Mouse (Mus musculus): Measurements from ENCODE around the gene Plvap. TPM values are rescaled to one million over a fixed set of nuclear protein-coding genes. Genes with fewer than 3 reads are reported as not detected.

Plvap gene
- polyA plus RNA-seq, 1 experiment from 2014 or later = 63.7 TPM

Other genes starting within 250 kb of the Plvap start
- 21.6 and 25.3 TPM in 2 replicates for gene Myo9b, start 239.0 kb downstream of the Plvap start, polyA plus RNA-seq (2014; fragmentation: Nextera tagmentation; extraction: Ambion mirVana)
- 47.9 and 60.1 TPM in 2 replicates for gene Haus8, start 238.8 kb downstream of the Plvap start, polyA plus RNA-seq (2014; fragmentation: Nextera tagmentation; extraction: Ambion mirVana)
- gene Use1, start 144.9 kb downstream of the Plvap start, polyA plus RNA-seq (2014; fragmentation: Nextera tagmentation; extraction: Ambion mirVana) = 110 and 111 TPM in 2 replicates
- gene Ocel1, start 140.5 kb downstream of the Plvap start, polyA plus RNA-seq (2014; fragmentation: Nextera tagmentation; extraction: Ambion mirVana) = 3.5 and 5.3 TPM in 2 replicates
- gene Nr2f6, start 129.8 kb downstream of the Plvap start, polyA plus RNA-seq (2014; fragmentation: Nextera tagmentation; extraction: Ambion mirVana) = 71.8 and 92.8 TPM in 2 replicates
- 8.3 and 9.4 TPM in 2 replicates for gene Ushbp1, start 116.0 kb downstream of the Plvap start, polyA plus RNA-seq (2014; fragmentation: Nextera tagmentation; extraction: Ambion mirVana)
- gene Babam1, start 114.9 kb downstream of the Plvap start, polyA plus RNA-seq (2014; fragmentation: Nextera tagmentation; extraction: Ambion mirVana) = 95.1 and 99.9 TPM in 2 replicates
- gene Ankle1, start 105.7 kb downstream of the Plvap start, polyA plus RNA-seq (2014; fragmentation: Nextera tagmentation; extraction: Ambion mirVana) = 30.5 and 33.5 TPM in 2 replicates
- 29.4 and 30.8 TPM in 2 replicates for gene Abhd8, start 48.1 kb downstream of the Plvap start, polyA plus RNA-seq (2014; fragmentation: Nextera tagmentation; extraction: Ambion mirVana)
- gene Mrpl34, start 46.8 kb downstream of the Plvap start, polyA plus RNA-seq (2014; fragmentation: Nextera tagmentation; extraction: Ambion mirVana) = 183 and 191 TPM in 2 replicates
- 102 TPM in 2 replicates for gene Dda1, start 42.6 kb downstream of the Plvap start, polyA plus RNA-seq (2014; fragmentation: Nextera tagmentation; extraction: Ambion mirVana)
- 1.2 and 1.7 TPM in 2 replicates for gene Ano8, start 25.8 kb downstream of the Plvap start, polyA plus RNA-seq (2014; fragmentation: Nextera tagmentation; extraction: Ambion mirVana)
- 6.1 and 6.2 TPM in 2 replicates for gene Gtpbp3, start 23.6 kb downstream of the Plvap start, polyA plus RNA-seq (2014; fragmentation: Nextera tagmentation; extraction: Ambion mirVana)
- 0.54 and 0.58 TPM in 2 replicates for gene Ccdc194, start 14.0 kb upstream of the Plvap start, polyA plus RNA-seq (2014; fragmentation: Nextera tagmentation; extraction: Ambion mirVana)
- gene Bst2, start 25.7 kb upstream of the Plvap start, polyA plus RNA-seq (2014; fragmentation: Nextera tagmentation; extraction: Ambion mirVana) = 11.8 and 14.5 TPM in 2 replicates
- gene Mvb12a, start 31.2 kb upstream of the Plvap start, polyA plus RNA-seq (2014; fragmentation: Nextera tagmentation; extraction: Ambion mirVana) = 102 and 103 TPM in 2 replicates
- gene Tmem221, start 47.1 kb upstream of the Plvap start, polyA plus RNA-seq (2014; fragmentation: Nextera tagmentation; extraction: Ambion mirVana) = 0.83 and 1.6 TPM in 2 replicates
- not detected in 2 replicates for gene Nxnl1, start 54.8 kb upstream of the Plvap start, polyA plus RNA-seq (2014; fragmentation: Nextera tagmentation; extraction: Ambion mirVana)
- gene Slc27a1, start 57.1 kb upstream of the Plvap start, polyA plus RNA-seq (2014; fragmentation: Nextera tagmentation; extraction: Ambion mirVana) = 15.8 and 20.0 TPM in 2 replicates
- gene Pgls, start 80.4 kb upstream of the Plvap start, polyA plus RNA-seq (2014; fragmentation: Nextera tagmentation; extraction: Ambion mirVana) = 273 and 286 TPM in 2 replicates
- gene Fam129c, start 85.9 kb upstream of the Plvap start, polyA plus RNA-seq (2014; fragmentation: Nextera tagmentation; extraction: Ambion mirVana) = 3.1 and 4.9 TPM in 2 replicates
- gene Colgalt1, start 99.2 kb upstream of the Plvap start, polyA plus RNA-seq (2014; fragmentation: Nextera tagmentation; extraction: Ambion mirVana) = 84.4 and 85.3 TPM in 2 replicates
- 1.6 and 2.4 TPM in 2 replicates for gene Unc13a, start 160.0 kb upstream of the Plvap start, polyA plus RNA-seq (2014; fragmentation: Nextera tagmentation; extraction: Ambion mirVana)
- 4.1 and 4.5 TPM in 2 replicates for gene Jak3, start 164.5 kb upstream of the Plvap start, polyA plus RNA-seq (2014; fragmentation: Nextera tagmentation; extraction: Ambion mirVana)
- gene Insl3, start 177.5 kb upstream of the Plvap start, polyA plus RNA-seq (2014; fragmentation: Nextera tagmentation; extraction: Ambion mirVana) = 0.98 and 1.4 TPM in 2 replicates
- 6.9 and 8.4 TPM in 2 replicates for gene B3gnt3, start 190.0 kb upstream of the Plvap start, polyA plus RNA-seq (2014; fragmentation: Nextera tagmentation; extraction: Ambion mirVana)
- gene Fcho1, start 214.0 kb upstream of the Plvap start, polyA plus RNA-seq (2014; fragmentation: Nextera tagmentation; extraction: Ambion mirVana) = 5.8 and 6.9 TPM in 2 replicates

All from intestine, embryonic 14.5 days (tissue).